In the genomic region with DNA sequence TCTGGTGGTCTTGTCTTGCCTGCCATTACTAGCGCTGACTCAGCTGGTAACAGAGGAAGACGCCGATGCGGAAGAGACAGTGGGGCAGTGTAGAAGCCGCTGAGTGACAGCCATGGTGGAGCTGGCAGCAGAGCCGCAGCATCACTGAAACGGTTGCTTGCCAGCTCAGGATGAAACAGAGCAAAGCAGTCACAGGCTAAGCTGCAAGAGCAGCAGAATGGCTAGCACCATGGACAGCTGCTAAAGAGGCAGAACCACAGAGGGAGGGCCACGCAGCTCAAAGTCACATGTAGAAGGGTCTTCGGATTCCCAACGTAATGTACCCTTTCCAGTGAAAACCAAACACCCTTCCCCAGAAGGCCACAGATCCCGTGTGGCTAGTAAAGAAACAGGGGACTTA, we compare ENCODE assay signal across 9 mouse cellular contexts.
DNase-seq lines count a peak whose midpoint lies in the region; ATAC-seq and TF ChIP-seq lines count a peak whose summit lies in the region.
"Had no signal": no experiment of that assay in that cellular context is flagged by ENCODE, and none has a peak within 500 bp of the region (broad histone marks: within the 10 kb centered on the region; RNA-seq: fewer than 3 reads in every experiment).

No protein-coding gene starts in this region.

- H3K36me3 ChIP-seq in hindbrain, embryonic 11.5 days (ENCODE audit: control insufficient read depth, insufficient read depth, low read length) = no peaks in the 10 kb centered on the region
- no peaks in the 10 kb centered on the region for H3K36me3 ChIP-seq in hindbrain, embryonic 13.5 days
- no peaks in the 10 kb centered on the region for H3K36me3 ChIP-seq in forebrain, postnatal 0 days (ENCODE audit: insufficient read depth)
- H3K36me3 ChIP-seq: neural tube, embryonic 12.5 days had no signal

- no peak overlapping the region for H3K27ac ChIP-seq in hindbrain, embryonic 11.5 days (ENCODE audit: low read depth, low read length)
- no peak overlapping the region for H3K27ac ChIP-seq in hindbrain, embryonic 13.5 days
- H3K27ac ChIP-seq in forebrain, postnatal 0 days (ENCODE audit: low read depth, low read length) = no peak overlapping the region
- H3K27ac ChIP-seq: neural tube, embryonic 12.5 days had no signal

- DNase-seq in hindbrain, embryonic 11.5 days (ENCODE audit: low spot score) = peak; percentile 55
- peak; percentile 52 for DNase-seq in thymus, postnatal 4 days
- no peak for DNase-seq in thymus, postnatal 36 days
- peak; percentile 36 for DNase-seq in forebrain, postnatal 0 days
- no peak for DNase-seq in urinary bladder, adult 2 months (ENCODE audit: low spot score)
- no peak for DNase-seq in cerebellum, adult 9-11 months
- no peak for DNase-seq in thymus, postnatal 14 days

- no peaks in the 10 kb centered on the region for H3K4me1 ChIP-seq in hindbrain, embryonic 11.5 days (replicated peaks; ENCODE audit: control insufficient read depth, insufficient read depth, low read length)
- peaks cover 3% of the 10 kb centered on the region; the same call in 1 of the 2 replicates for H3K4me1 ChIP-seq in hindbrain, embryonic 13.5 days (replicated peaks)
- H3K4me1 ChIP-seq in forebrain, postnatal 0 days (ENCODE audit: insufficient read depth) = no peaks in the 10 kb centered on the region

- H3K27me3 ChIP-seq in hindbrain, embryonic 11.5 days (ENCODE audit: control insufficient read depth, insufficient read depth, low read length) = no peaks in the 10 kb centered on the region
- no peaks in the 10 kb centered on the region for H3K27me3 ChIP-seq in hindbrain, embryonic 13.5 days
- H3K27me3 ChIP-seq in forebrain, postnatal 0 days (ENCODE audit: insufficient read depth, low read length) = no peaks in the 10 kb centered on the region
- H3K27me3 ChIP-seq: neural tube, embryonic 12.5 days had no signal

- H3K4me3 ChIP-seq in hindbrain, embryonic 11.5 days (ENCODE audit: low read depth, low read length) = no peak overlapping the region
- no peak overlapping the region for H3K4me3 ChIP-seq in hindbrain, embryonic 13.5 days
- no peak overlapping the region for H3K4me3 ChIP-seq in forebrain, postnatal 0 days (ENCODE audit: low read depth, low read length)
- H3K4me3 ChIP-seq: neural tube, embryonic 12.5 days had no signal

- no peaks in the 10 kb centered on the region for H3K9me3 ChIP-seq in hindbrain, embryonic 11.5 days (ENCODE audit: control insufficient read depth, low read length)
- no peaks in the 10 kb centered on the region for H3K9me3 ChIP-seq in hindbrain, embryonic 13.5 days
- H3K9me3 ChIP-seq in forebrain, postnatal 0 days (ENCODE audit: low read length) = no peaks in the 10 kb centered on the region
- H3K9me3 ChIP-seq: neural tube, embryonic 12.5 days had no signal

- TF ChIP-seq CTCF in forebrain, postnatal 0 days (IDR thresholded peaks at IDR 0.05; ENCODE audit: low read depth) = no peak

- H3K4me2 ChIP-seq in hindbrain, embryonic 11.5 days (replicated peaks; ENCODE audit: low read depth, low read length) = no peak overlapping the region
- H3K4me2 ChIP-seq in hindbrain, embryonic 13.5 days = no peak overlapping the region
- H3K4me2 ChIP-seq in forebrain, postnatal 0 days (ENCODE audit: low read depth) = no peak overlapping the region
- H3K4me2 ChIP-seq: neural tube, embryonic 12.5 days had no signal

- H3K9ac ChIP-seq in hindbrain, embryonic 11.5 days (ENCODE audit: low read depth, low read length) = no peak overlapping the region
- no peak overlapping the region for H3K9ac ChIP-seq in hindbrain, embryonic 13.5 days
- no peak overlapping the region for H3K9ac ChIP-seq in forebrain, postnatal 0 days
- H3K9ac ChIP-seq: neural tube, embryonic 12.5 days had no signal

- no peak for ATAC-seq in hindbrain, embryonic 11.5 days (ENCODE audit: low FRiP score)
- no peak for ATAC-seq in hindbrain, embryonic 13.5 days (ENCODE audit: low FRiP score)
- ATAC-seq in forebrain, postnatal 0 days = peak; percentile 42

- WGBS in hindbrain, embryonic 11.5 days = 35% methylated on average over 11 of the region's 11 CpGs
- WGBS in hindbrain, embryonic 13.5 days = 42% methylated on average over 11 of the region's 11 CpGs
- 30% methylated on average over 11 of the region's 11 CpGs for WGBS in forebrain, postnatal 0 days

Comparison
In these comparisons a context has a peak if more than half of its experiments do, and no peak if none do; other contexts are left out.
1. DNase-seq: peak in hindbrain, embryonic 11.5 days (single experiment), thymus, postnatal 4 days (single experiment) and forebrain, postnatal 0 days (single experiment); none in thymus, postnatal 36 days (0 of 2), urinary bladder, adult 2 months (single experiment), cerebellum, adult 9-11 months (single experiment) and thymus, postnatal 14 days (single experiment).